Mouse (Mus musculus) neural tube, embryonic 13.5 days (tissue): ENCODE data around the gene Ranbp1. TPM values are rescaled to one million over a fixed set of nuclear protein-coding genes. Genes with fewer than 3 reads are reported as not detected.
"Not testable (repeated sequence)": the region's sequence is repeated elsewhere in the genome, so short reads cannot be mapped to it uniquely, and the experiment has no call there.

Experiments
- ATAC-seq: fragments of 200-750 bp; cut with Nextera tagmentation; 2 replicates; pipeline ENCODE4 v1.8.0; 2017; ENCODE audit warnings: low read depth, mild to moderate bottlenecking, moderate TSS enrichment, moderate library complexity
- H3K27ac ChIP-seq: fragments of 300-500 bp; sonication (generic); replicated peaks from 2 replicates; pipeline ENCODE4 v1.5.1; 2015; ENCODE audit warnings: moderate library complexity, mild to moderate bottlenecking, inconsistent platforms
- H3K27me3 ChIP-seq: fragments of 300-500 bp; sonication (generic); 2 replicates; pipeline ENCODE4 v1.6.1; 2015; ENCODE audit warnings: mild to moderate bottlenecking, inconsistent platforms
- H3K36me3 ChIP-seq: fragments of 300-500 bp; sonication (generic); 2 replicates; pipeline ENCODE4 v1.6.1; 2015; ENCODE audit warnings: mild to moderate bottlenecking, inconsistent platforms
- H3K4me1 ChIP-seq: fragments of 300-500 bp; sonication (generic); replicated peaks from 2 replicates; pipeline ENCODE4 v1.6.1; 2015; ENCODE audit warnings: inconsistent platforms
- H3K4me2 ChIP-seq: fragments of 300-500 bp; sonication (generic); 2 replicates; pipeline ENCODE4 v1.6.1; 2015; ENCODE audit warnings: inconsistent platforms, mild to moderate bottlenecking, moderate library complexity
- H3K4me3 ChIP-seq: fragments of 300-500 bp; sonication (generic); 2 replicates; pipeline ENCODE4 v1.5.1; 2015; ENCODE audit warnings: mild to moderate bottlenecking, inconsistent platforms
- H3K9ac ChIP-seq: fragments of 300-500 bp; sonication (generic); 2 replicates; pipeline ENCODE4 v1.6.1; 2015; ENCODE audit warnings: moderate library complexity, mild to moderate bottlenecking, inconsistent platforms
- H3K9me3 ChIP-seq: fragments of 300-500 bp; sonication (generic); 2 replicates; pipeline ENCODE4 v1.6.1; 2016; ENCODE audit warnings: inconsistent platforms
- WGBS: fragments of 180-500 bp; shearing (Covaris S2); methylation state at CpG from one replicate; pipeline ENCODE4 v1.1.7; 2015; 5-methylcytosine and 5-hydroxymethylcytosine counted together
- polyA plus RNA-seq: library from polyadenylated mRNA; unstranded; fragments of >200 nt; fragmentation: Nextera tagmentation; extraction: Ambion mirVana; gene quantifications from 2 replicates; pipeline ENCODE4 v1.2.1, GENCODE M21; 2015

The Ranbp1 gene
- 432 and 457 TPM in 2 replicates for polyA plus RNA-seq

- peak within 1 kb of the TSS; percentile 91 for H3K4me2 ChIP-seq
- H3K36me3 ChIP-seq = peaks cover 67% of the 10 kb centered on the region
- H3K9me3 ChIP-seq = no peaks in the 10 kb centered on the region
- H3K4me3 ChIP-seq = peak within 1 kb of the TSS; percentile 89
- peak within 1 kb of the TSS; percentile 92 for H3K9ac ChIP-seq
- H3K4me1 ChIP-seq = peaks cover 52% of the 10 kb centered on the region
- under 1% methylated on average over 102 of the region's 102 CpGs for WGBS
- peak within 1 kb of the TSS; percentile 95 for H3K27ac ChIP-seq
- ATAC-seq = peak; percentile 98
- no peaks in the 10 kb centered on the region for H3K27me3 ChIP-seq
Observed at GRCm38 (mm10) chr16:18248433-18249363, at the start of gene Ranbp1, which contains the start of gene Trmt2a. Gene Ranbp1 (minus strand): TSS chr16:18248732. Gene Trmt2a (plus strand): TSS chr16:18248679.

GRCm38 (mm10) chr16:18289614-18290013 is 41.1 kb upstream of the Ranbp1 start:
- not testable (repeated sequence) for H3K9me3 ChIP-seq, H3K36me3 ChIP-seq, H3K27me3 ChIP-seq
- Histone ChIP-seq H3K27ac (peak overlapping the region; percentile 62), H3K9ac (peak overlapping the region; percentile 62), H3K4me3 (peak overlapping the region; percentile 64), H3K4me2 (peak overlapping the region; percentile 97), H3K4me1 (peaks cover 33% of the 10 kb centered on the region)
- ATAC-seq = peak; percentile 6; the same call in 1 of the 2 replicates
- 6% methylated on average over 10 of the region's 10 CpGs for WGBS

- H3K4me2 ChIP-seq = peak within 1 kb of the TSS; percentile 97
- peaks cover 33% of the 10 kb centered on the region for H3K4me1 ChIP-seq
- peak within 1 kb of the TSS; percentile 84 for H3K27ac ChIP-seq
- no peaks in the 10 kb centered on the region for H3K27me3 ChIP-seq
- H3K4me3 ChIP-seq = peak within 1 kb of the TSS; percentile 64
- H3K36me3 ChIP-seq = peaks cover 13% of the 10 kb centered on the region
- no peaks in the 10 kb centered on the region for H3K9me3 ChIP-seq
- H3K9ac ChIP-seq = peak within 1 kb of the TSS; percentile 94
- peak; percentile 99 for ATAC-seq
- under 1% methylated on average over 69 of the region's 71 CpGs for WGBS
Observed at GRCm38 (mm10) chr16:18289067-18289588, 40.6 kb upstream of the Ranbp1 start, which contains the start of gene Dgcr8. Gene Dgcr8 (minus strand): TSS chr16:18289246.

GRCm38 (mm10) chr16:18288581-18289061 is 40.1 kb upstream of the Ranbp1 start:
- under 1% methylated on average over 29 of the region's 31 CpGs for WGBS
- peak overlapping the region; percentile 97 for H3K4me2 ChIP-seq

GRCm38 (mm10) chr16:18288166-18288565 is 39.6 kb upstream of the Ranbp1 start:
- H3K9ac ChIP-seq = peak overlapping the region; percentile 94
- peak overlapping the region; percentile 55 for H3K27ac ChIP-seq
- peak overlapping the region; percentile 97 for H3K4me2 ChIP-seq
- whole genome bisulfite sequencing = 0% methylated on average over 4 of the region's 4 CpGs
- no peaks in the 10 kb centered on the region for H3K9me3 ChIP-seq
- H3K27me3 ChIP-seq = no peaks in the 10 kb centered on the region
- H3K4me3 ChIP-seq = peak overlapping the region; percentile 64
- peaks cover 33% of the 10 kb centered on the region for H3K4me1 ChIP-seq
- ATAC-seq = no peak
- H3K36me3 ChIP-seq = peaks cover 23% of the 10 kb centered on the region

More at GRCm38 (mm10) chr16:18288581-18289061, 40.1 kb upstream of the Ranbp1 start:
- peaks cover 33% of the 10 kb centered on the region for H3K4me1 ChIP-seq
- peak overlapping the region; percentile 64 for H3K4me3 ChIP-seq
- H3K27ac ChIP-seq = peak overlapping the region; percentile 84
- peak; percentile 87 for ATAC-seq
- H3K27me3 ChIP-seq = no peaks in the 10 kb centered on the region
- no peaks in the 10 kb centered on the region for H3K9me3 ChIP-seq
- peaks cover 18% of the 10 kb centered on the region for H3K36me3 ChIP-seq
- peak overlapping the region; percentile 94 for H3K9ac ChIP-seq

- no peaks in the 10 kb centered on the region for H3K27me3 ChIP-seq
- WGBS = 87% methylated on average over 2 of the region's 2 CpGs
- no peak overlapping the region for H3K27ac ChIP-seq
- H3K4me3 ChIP-seq = no peak overlapping the region
- H3K4me2 ChIP-seq = no peak overlapping the region
- no peak overlapping the region for H3K9ac ChIP-seq
- peaks cover 98% of the 10 kb centered on the region for H3K36me3 ChIP-seq
- H3K9me3 ChIP-seq = no peaks in the 10 kb centered on the region
- no peak for ATAC-seq
- no peaks in the 10 kb centered on the region for H3K4me1 ChIP-seq
Observed at GRCm38 (mm10) chr16:18275166-18275565, 26.6 kb upstream of the Ranbp1 start.

- WGBS = 86% methylated on average over 5 of the region's 5 CpGs
- Histone ChIP-seq H3K27ac (no peak overlapping the region), H3K4me3 (no peak overlapping the region), H3K27me3 (no peaks in the 10 kb centered on the region), H3K4me2 (no peak overlapping the region), H3K4me1 (no peaks in the 10 kb centered on the region), H3K9me3 (no peaks in the 10 kb centered on the region), H3K9ac (no peak overlapping the region), H3K36me3 (peaks cover 93% of the 10 kb centered on the region)
- no peak for ATAC-seq
Observed at GRCm38 (mm10) chr16:18268182-18268581, 19.6 kb upstream of the Ranbp1 start.

- Histone ChIP-seq H3K4me1 (no peaks in the 10 kb centered on the region), H3K9me3 (no peaks in the 10 kb centered on the region), H3K9ac (no peak overlapping the region), H3K27ac (no peak overlapping the region), H3K27me3 (no peaks in the 10 kb centered on the region), H3K4me3 (no peak overlapping the region), H3K4me2 (no peak overlapping the region), H3K36me3 (peaks cover 87% of the 10 kb centered on the region)
- ATAC-seq = no peak
- WGBS = 88% methylated on average over 2 of the region's 2 CpGs
Observed at GRCm38 (mm10) chr16:18265024-18265423, 16.5 kb upstream of the Ranbp1 start.

- 94% methylated on average over 2 of the region's 2 CpGs for WGBS
Observed at GRCm38 (mm10) chr16:18258221-18258620, 9.7 kb upstream of the Ranbp1 start, which contains the start of gene Gm49776. Gene Gm49776 (minus strand): TSS chr16:18258321.

GRCm38 (mm10) chr16:18253866-18254265 is 5.3 kb upstream of the Ranbp1 start:
- Histone ChIP-seq H3K9me3 (no peaks in the 10 kb centered on the region), H3K4me3 (no peak overlapping the region), H3K4me2 (no peak overlapping the region), H3K27ac (no peak overlapping the region), H3K36me3 (peaks cover 81% of the 10 kb centered on the region), H3K27me3 (no peaks in the 10 kb centered on the region), H3K9ac (no peak overlapping the region), H3K4me1 (peaks cover 27% of the 10 kb centered on the region)
- WGBS = 93% methylated on average over 1 of the region's 1 CpGs
- ATAC-seq = no peak

More at GRCm38 (mm10) chr16:18258221-18258620, 9.7 kb upstream of the Ranbp1 start, which contains the start of gene Gm49776:
- no peak within 1 kb of the TSS for H3K27ac ChIP-seq
- no peaks in the 10 kb centered on the region for H3K9me3 ChIP-seq
- no peak within 1 kb of the TSS for H3K4me2 ChIP-seq
- H3K27me3 ChIP-seq = no peaks in the 10 kb centered on the region
- no peak within 1 kb of the TSS for H3K4me3 ChIP-seq
- peaks cover 92% of the 10 kb centered on the region for H3K36me3 ChIP-seq
- H3K9ac ChIP-seq = no peak within 1 kb of the TSS
- ATAC-seq = no peak
- H3K4me1 ChIP-seq = no peaks in the 10 kb centered on the region

- no peak for ATAC-seq
- H3K4me1 ChIP-seq = peaks cover 29% of the 10 kb centered on the region
- H3K36me3 ChIP-seq = peaks cover 72% of the 10 kb centered on the region
- no peak overlapping the region for H3K4me3 ChIP-seq
- H3K27ac ChIP-seq = no peak overlapping the region
- 82% methylated on average over 6 of the region's 6 CpGs for WGBS
- no peak overlapping the region for H3K9ac ChIP-seq
- H3K27me3 ChIP-seq = no peaks in the 10 kb centered on the region
- no peaks in the 10 kb centered on the region for H3K9me3 ChIP-seq
- H3K4me2 ChIP-seq = no peak overlapping the region
Observed at GRCm38 (mm10) chr16:18252736-18253135, 4.2 kb upstream of the Ranbp1 start.
